Mouse (Mus musculus) CD4-positive naive resting alpha-beta T cell, adult 57 days (primary cell): ENCODE measurements around the gene Shkbp1. TPM values are rescaled to one million over a fixed set of nuclear protein-coding genes. Genes with fewer than 3 reads are reported as not detected.

Experiments used
- total RNA-seq: library from RNA; stranded (reverse); gene quantifications from one replicate; pipeline ENCODE4 v1.2.4, GENCODE M21; 2023

Shkbp1 gene
- 70.0 TPM for total RNA-seq

GRCm38 (mm10) chr7:27355745-27356240, at the start of gene Shkbp1:
Gene Shkbp1, minus strand, starts transcription at chr7:27356019.

GRCm38 (mm10) chr7:27356861-27357594, 1.2 kb upstream of the Shkbp1 start, which contains the start of gene Gm20479:
Gene Gm20479, minus strand, starts transcription at chr7:27357419.

DNA sequence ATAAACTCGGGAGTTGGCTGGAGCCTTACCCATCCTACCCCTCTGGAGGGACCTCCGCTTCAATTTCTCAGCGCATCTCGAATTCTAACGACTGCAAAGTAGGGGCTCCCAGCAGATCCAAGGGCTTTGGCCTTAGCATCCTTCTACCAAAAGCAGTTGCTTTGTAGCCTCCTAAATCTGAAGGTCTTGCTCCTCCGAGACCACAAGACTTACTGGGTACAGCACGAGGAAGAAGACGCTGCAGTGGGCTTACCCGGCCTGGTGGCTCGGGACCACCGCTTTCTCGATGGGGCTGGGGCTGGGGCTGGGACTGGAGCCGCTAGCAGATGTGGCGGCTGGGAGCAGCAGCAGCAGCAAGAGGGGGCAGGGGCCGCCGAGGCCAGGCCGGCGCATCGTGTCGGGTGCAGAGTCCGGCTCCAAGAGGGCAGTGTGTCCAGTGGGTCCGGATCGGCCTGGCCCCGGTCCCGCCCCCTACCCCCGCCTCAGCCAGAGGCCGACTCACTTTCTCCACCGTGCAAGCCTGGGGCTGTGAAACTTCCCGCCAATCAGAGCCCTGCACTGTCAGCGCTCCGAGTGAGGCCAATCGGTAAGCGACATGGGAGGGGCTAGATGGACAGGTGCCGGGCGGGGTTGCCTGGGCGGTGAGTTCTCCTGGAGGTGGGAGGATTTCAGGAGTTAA, 18.5 kb downstream of the Shkbp1 start, which contains the start of gene Ltbp4:
Gene Ltbp4 (minus strand): TSS at position 518 of the 679 bp plus-strand sequence.

Other genes starting within 250 kb of the Shkbp1 start
- gene Cyp2f2, start 236.1 kb downstream of the Shkbp1 start, total RNA-seq: not detected
- not detected for gene Cyp2t4, start 202.3 kb downstream of the Shkbp1 start, total RNA-seq
- gene Egln2, start 189.2 kb downstream of the Shkbp1 start, total RNA-seq: 91.9 TPM
- 101 TPM for gene Rab4b, start 177.1 kb downstream of the Shkbp1 start, total RNA-seq
- gene Gm21983, start 174.9 kb downstream of the Shkbp1 start, total RNA-seq: not detected
- 1.5 TPM for gene Mia, start 174.9 kb downstream of the Shkbp1 start, total RNA-seq
- gene BC024978, start 160.2 kb downstream of the Shkbp1 start, total RNA-seq: 14.4 TPM
- 70.7 TPM for gene Snrpa, start 159.7 kb downstream of the Shkbp1 start, total RNA-seq
- 15.0 TPM for gene Itpkc, start 127.4 kb downstream of the Shkbp1 start, total RNA-seq
- gene Coq8b, start 123.0 kb downstream of the Shkbp1 start, total RNA-seq: 18.0 TPM
- 2.4 TPM for gene Numbl, start 97.6 kb downstream of the Shkbp1 start, total RNA-seq
- 8.7 TPM for gene Ltbp4, start 18.3 kb downstream of the Shkbp1 start, total RNA-seq
- gene Gm20479, start 1.4 kb upstream of the Shkbp1 start, total RNA-seq: 5.5 TPM
- gene Sptbn4, start 91.7 kb upstream of the Shkbp1 start, total RNA-seq: not detected
- 14.0 TPM for gene Blvrb, start 92.0 kb upstream of the Shkbp1 start, total RNA-seq
- 12.6 TPM for gene Sertad3, start 117.7 kb upstream of the Shkbp1 start, total RNA-seq
- 53.7 TPM for gene Sertad1, start 130.9 kb upstream of the Shkbp1 start, total RNA-seq
- gene Prx, start 143.3 kb upstream of the Shkbp1 start, total RNA-seq: 1.9 TPM
- 0.24 TPM for gene Hipk4, start 167.2 kb upstream of the Shkbp1 start, total RNA-seq
- 126 TPM for gene Pld3, start 197.2 kb upstream of the Shkbp1 start, total RNA-seq
- gene 2310022A10Rik, start 197.2 kb upstream of the Shkbp1 start, total RNA-seq: 21.8 TPM
- 137 TPM for gene Akt2, start 235.5 kb upstream of the Shkbp1 start, total RNA-seq